Mouse (Mus musculus) heart, embryonic 11.5 days (tissue): ENCODE data around the gene Enox1. TPM values are rescaled to one million over a fixed set of nuclear protein-coding genes. Genes with fewer than 3 reads are reported as not detected.
"Not testable (repeated sequence)": the region's sequence is repeated elsewhere in the genome, so short reads cannot be mapped to it uniquely, and the experiment has no call there.

Source experiments
- ATAC-seq: fragments of 200-750 bp; cut with Nextera tagmentation; replicated peaks from 2 replicates; pipeline ENCODE4 v1.8.0; 2017; ENCODE audit warnings: moderate library complexity; ENCODE audit not compliant: insufficient number of reproducible peaks, low FRiP score, low TSS enrichment
- H3K27ac ChIP-seq: fragments of 300-500 bp; sonication (generic); 2 replicates; pipeline ENCODE4 v1.5.1; 2014; ENCODE audit warnings: mild to moderate bottlenecking, low read depth, low read length
- H3K27me3 ChIP-seq: fragments of 300-500 bp; sonication (generic); 2 replicates; pipeline ENCODE4 v1.6.1; 2014; ENCODE audit warnings: mild to moderate bottlenecking, low read length, mixed read lengths; ENCODE audit not compliant: control insufficient read depth, insufficient read depth
- H3K36me3 ChIP-seq: fragments of 300-500 bp; sonication (generic); 2 replicates; pipeline ENCODE4 v1.6.1; 2014; ENCODE audit warnings: mild to moderate bottlenecking, low read length, moderate library complexity, mixed read lengths; ENCODE audit not compliant: control insufficient read depth, insufficient read depth
- H3K4me1 ChIP-seq: fragments of 300-500 bp; sonication (generic); 2 replicates; pipeline ENCODE4 v1.6.1; 2014; ENCODE audit warnings: low read length; ENCODE audit not compliant: control insufficient read depth, insufficient read depth
- H3K4me2 ChIP-seq: fragments of 300-500 bp; sonication (generic); 2 replicates; pipeline ENCODE4 v1.6.1; 2014; ENCODE audit warnings: mild to moderate bottlenecking, moderate library complexity
- H3K4me3 ChIP-seq: fragments of 300-500 bp; sonication (generic); 2 replicates; pipeline ENCODE4 v1.5.1; 2014; ENCODE audit warnings: low read depth, low read length
- H3K9ac ChIP-seq: fragments of 300-500 bp; sonication (generic); 2 replicates; pipeline ENCODE4 v1.6.1; 2014; ENCODE audit warnings: mild to moderate bottlenecking, low read depth, low read length, moderate library complexity
- H3K9me3 ChIP-seq: fragments of 300-500 bp; sonication (generic); replicated peaks from 2 replicates; pipeline ENCODE4 v1.6.1; 2016; ENCODE audit warnings: low read length; ENCODE audit not compliant: control insufficient read depth
- WGBS: fragments of 180-500 bp; shearing (Covaris S2); extraction: QIAGEN DNeasy Blood & Tissue Kit; methylation state at CpG from one replicate; pipeline ENCODE4 v1.1.7; 2014; ENCODE audit not compliant: insufficient replicate concordance; 5-methylcytosine and 5-hydroxymethylcytosine counted together
- polyA plus RNA-seq: library from polyadenylated mRNA; unstranded; fragments of >200 nt; fragmentation: Nextera tagmentation; extraction: Ambion mirVana; gene quantifications from 2 replicates; pipeline ENCODE4 v1.2.1, GENCODE M21; 2014

The Enox1 gene
- polyA plus RNA-seq, 1 experiment from 2014 or later = 2.3 TPM

- no peak for ATAC-seq
- Histone ChIP-seq H3K27ac (no peak overlapping the region), H3K4me1 (0 out of 2 replicates have a peak, but pooled peaks cover 5% of the 10 kb centered on the region), H3K4me3 (no peak overlapping the region), H3K9ac (no peak overlapping the region), H3K27me3 (no peaks in the 10 kb centered on the region), H3K4me2 (no peak overlapping the region), H3K36me3 (no peaks in the 10 kb centered on the region), H3K9me3 (no peaks in the 10 kb centered on the region)
- 73% methylated on average over 5 of the region's 5 CpGs for WGBS
Observed at GRCm38 (mm10) chr14:77533638-77534037, 377.1 kb downstream of the Enox1 start.

- H3K27ac ChIP-seq = no peak overlapping the region
- 86% methylated on average over 7 of the region's 7 CpGs for WGBS
- no peak overlapping the region for H3K4me3 ChIP-seq
- H3K9ac ChIP-seq = no peak overlapping the region
- ATAC-seq = no peak
- no peaks in the 10 kb centered on the region for H3K36me3 ChIP-seq
- H3K27me3 ChIP-seq = no peaks in the 10 kb centered on the region
- 0 out of 2 replicates have a peak, but pooled peaks cover 5% of the 10 kb centered on the region for H3K4me1 ChIP-seq
- H3K9me3 ChIP-seq = no peaks in the 10 kb centered on the region
- no peak overlapping the region for H3K4me2 ChIP-seq
Observed at GRCm38 (mm10) chr14:77534120-77534519, 377.6 kb downstream of the Enox1 start.

GRCm38 (mm10) chr14:77536592-77536991, 380.0 kb downstream of the Enox1 start:
- WGBS = 70% methylated on average over 2 of the region's 2 CpGs
- Histone ChIP-seq H3K4me2 (no peak overlapping the region), H3K9ac (no peak overlapping the region), H3K27ac (no peak overlapping the region), H3K4me3 (no peak overlapping the region), H3K36me3 (no peaks in the 10 kb centered on the region), H3K9me3 (no peaks in the 10 kb centered on the region), H3K27me3 (no peaks in the 10 kb centered on the region), H3K4me1 (no peaks in the 10 kb centered on the region)
- ATAC-seq = no peak

- H3K4me3 ChIP-seq, ATAC-seq, H3K36me3 ChIP-seq, H3K4me2 ChIP-seq, H3K9me3 ChIP-seq, H3K27me3 ChIP-seq, H3K4me1 ChIP-seq, H3K27ac ChIP-seq, H3K9ac ChIP-seq: not testable (repeated sequence)
- WGBS = 58% methylated on average over 21 of the region's 21 CpGs
Observed at GRCm38 (mm10) chr14:77539563-77539962, 383.0 kb downstream of the Enox1 start.

GRCm38 (mm10) chr14:77541925-77542324, 385.4 kb downstream of the Enox1 start:
- WGBS = 75% methylated on average over 7 of the region's 7 CpGs
- Histone ChIP-seq H3K9ac (no peak overlapping the region), H3K4me2 (no peak overlapping the region), H3K27me3 (no peaks in the 10 kb centered on the region), H3K36me3 (no peaks in the 10 kb centered on the region), H3K4me1 (peaks cover 3% of the 10 kb centered on the region), H3K9me3 (no peaks in the 10 kb centered on the region), H3K27ac (no peak overlapping the region), H3K4me3 (no peak overlapping the region)
- ATAC-seq = no peak

GRCm38 (mm10) chr14:77546531-77547274, 390.1 kb downstream of the Enox1 start:
- 84% methylated on average over 8 of the region's 8 CpGs for WGBS
- no peaks in the 10 kb centered on the region for H3K36me3 ChIP-seq
- H3K9ac ChIP-seq = no peak overlapping the region
- no peaks in the 10 kb centered on the region for H3K9me3 ChIP-seq
- H3K27ac ChIP-seq = no peak overlapping the region
- no peaks in the 10 kb centered on the region for H3K27me3 ChIP-seq
- ATAC-seq = no peak
- H3K4me2 ChIP-seq = no peak overlapping the region
- peaks cover 3% of the 10 kb centered on the region for H3K4me1 ChIP-seq
- H3K4me3 ChIP-seq = no peak overlapping the region

- no peaks in the 10 kb centered on the region for H3K9me3 ChIP-seq
- H3K27ac ChIP-seq = no peak overlapping the region
- H3K27me3 ChIP-seq = no peaks in the 10 kb centered on the region
- no peak overlapping the region for H3K4me2 ChIP-seq
- H3K36me3 ChIP-seq = no peaks in the 10 kb centered on the region
- WGBS = 82% methylated on average over 5 of the region's 5 CpGs
- H3K9ac ChIP-seq = no peak overlapping the region
- no peak for ATAC-seq
- no peak overlapping the region for H3K4me3 ChIP-seq
- H3K4me1 ChIP-seq = peaks cover 3% of the 10 kb centered on the region
Observed at GRCm38 (mm10) chr14:77547351-77547750, 390.8 kb downstream of the Enox1 start.

- Histone ChIP-seq H3K4me2 (no peak overlapping the region), H3K9ac (no peak overlapping the region), H3K9me3 (no peaks in the 10 kb centered on the region), H3K4me3 (no peak overlapping the region), H3K4me1 (peaks cover 3% of the 10 kb centered on the region), H3K27ac (no peak overlapping the region), H3K27me3 (no peaks in the 10 kb centered on the region), H3K36me3 (no peaks in the 10 kb centered on the region)
- no peak for ATAC-seq
- WGBS = 76% methylated on average over 5 of the region's 5 CpGs
Observed at GRCm38 (mm10) chr14:77548963-77549362, 392.4 kb downstream of the Enox1 start.

GRCm38 (mm10) chr14:77557446-77558070, 401.0 kb downstream of the Enox1 start:
- 46% methylated on average over 7 of the region's 7 CpGs for WGBS
- Histone ChIP-seq H3K4me1 (peaks cover 5% of the 10 kb centered on the region; the same call in 1 of the 2 replicates), H3K36me3 (no peaks in the 10 kb centered on the region), H3K4me2 (no peak overlapping the region), H3K27me3 (no peaks in the 10 kb centered on the region), H3K27ac (no peak overlapping the region), H3K9me3 (no peaks in the 10 kb centered on the region), H3K4me3 (no peak overlapping the region), H3K9ac (no peak overlapping the region)
- ATAC-seq = no peak
